Mouse (Mus musculus) hindbrain, embryonic 11.5 days (tissue): ENCODE data around the gene Fam222b. TPM values are rescaled to one million over a fixed set of nuclear protein-coding genes. Genes with fewer than 3 reads are reported as not detected.

Experiments
- ATAC-seq: fragments of 200-750 bp; cut with Nextera tagmentation; 2 replicates; pipeline ENCODE4 v1.8.0; 2017; ENCODE audit warnings: mild to moderate bottlenecking, moderate TSS enrichment, moderate library complexity; ENCODE audit not compliant: low FRiP score
- DNase-seq: peaks from one replicate; pipeline ENCODE4 v3.0.0-alpha.2; 2015; ENCODE audit warnings: low spot score
- H3K27ac ChIP-seq: fragments of 300-500 bp; sonication (generic); 2 replicates; pipeline ENCODE4 v1.5.1; 2014; ENCODE audit warnings: mild to moderate bottlenecking, low read depth, low read length
- H3K27me3 ChIP-seq: fragments of 300-500 bp; sonication (generic); 2 replicates; pipeline ENCODE4 v1.6.1; 2014; ENCODE audit warnings: mild to moderate bottlenecking, low read length, moderate library complexity, mixed read lengths; ENCODE audit not compliant: control insufficient read depth, insufficient read depth
- H3K36me3 ChIP-seq: fragments of 300-500 bp; sonication (generic); 2 replicates; pipeline ENCODE4 v1.6.1; 2014; ENCODE audit warnings: mild to moderate bottlenecking, low read length, moderate library complexity, mixed read lengths; ENCODE audit not compliant: control insufficient read depth, insufficient read depth
- H3K4me1 ChIP-seq: fragments of 300-500 bp; sonication (generic); replicated peaks from 2 replicates; pipeline ENCODE4 v1.6.1; 2014; ENCODE audit warnings: low read length, mixed read lengths; ENCODE audit not compliant: control insufficient read depth, insufficient read depth
- H3K4me2 ChIP-seq: fragments of 300-500 bp; sonication (generic); replicated peaks from 2 replicates; pipeline ENCODE4 v1.6.1; 2014; ENCODE audit warnings: mild to moderate bottlenecking, low read depth, low read length
- H3K4me3 ChIP-seq: fragments of 300-500 bp; sonication (generic); 2 replicates; pipeline ENCODE4 v1.5.1; 2014; ENCODE audit warnings: low read depth, low read length
- H3K9ac ChIP-seq: fragments of 300-500 bp; sonication (generic); 2 replicates; pipeline ENCODE4 v1.6.1; 2014; ENCODE audit warnings: low read depth, low read length
- H3K9me3 ChIP-seq: fragments of 300-500 bp; sonication (generic); 2 replicates; pipeline ENCODE4 v1.6.1; 2016; ENCODE audit warnings: low read length; ENCODE audit not compliant: control insufficient read depth
- WGBS: fragments of 180-500 bp; shearing (Covaris S2); extraction: QIAGEN DNeasy Blood & Tissue Kit; methylation state at CpG from one replicate; pipeline ENCODE4 v1.1.7; 2014; 5-methylcytosine and 5-hydroxymethylcytosine counted together
- polyA plus RNA-seq: library from polyadenylated mRNA; unstranded; fragments of >200 nt; fragmentation: Nextera tagmentation; extraction: Ambion mirVana; gene quantifications from 2 replicates; pipeline ENCODE4 v1.2.1, GENCODE M21; 2014

The Fam222b gene
- polyA plus RNA-seq, 1 experiment from 2014 or later: 24.4 TPM

- 5% methylated on average over 9 of the region's 10 CpGs for WGBS
- peak overlapping the region; percentile 91 for H3K4me2 ChIP-seq
- ATAC-seq (no peak; the same call in 1 of the 2 replicates), DNase-seq (no peak)
- H3K9ac ChIP-seq: peak overlapping the region; percentile 50; the same call in 1 of the 2 replicates
- H3K9me3 ChIP-seq: no peaks in the 10 kb centered on the region
- 0 out of 2 replicates have a peak overlapping the region, but pooled peaks have one; percentile 25 for H3K27ac ChIP-seq
- no peaks in the 10 kb centered on the region for H3K27me3 ChIP-seq
- H3K4me3 ChIP-seq: peak overlapping the region; percentile 53
- H3K4me1 ChIP-seq: peaks cover 22% of the 10 kb centered on the region
- H3K36me3 ChIP-seq: peaks cover 5% of the 10 kb centered on the region; the same call in 1 of the 2 replicates
Observed at GRCm38 (mm10) chr11:78175771-78176401, 81.4 kb downstream of the Fam222b start.

GRCm38 (mm10) chr11:78176402-78176862, 82.0 kb downstream of the Fam222b start, which contains the start of the genes Nek8 and Tlcd1:
Nek8 (minus strand) TSS chr11:78176675.
Tlcd1 (plus strand) TSS chr11:78176711.
- DNase-seq (peak; percentile 95), ATAC-seq (peak; percentile 62)
- no peaks in the 10 kb centered on the region for H3K27me3 ChIP-seq
- H3K9me3 ChIP-seq: no peaks in the 10 kb centered on the region
- under 1% methylated on average over 32 of the region's 32 CpGs for WGBS
- peak within 1 kb of the TSS; percentile 91 for H3K4me2 ChIP-seq
- 0 out of 2 replicates have a peak within 1 kb of the TSS, but pooled peaks have one; percentile 25 for H3K27ac ChIP-seq
- H3K4me3 ChIP-seq: peak within 1 kb of the TSS; percentile 53
- H3K4me1 ChIP-seq: peaks cover 22% of the 10 kb centered on the region
- H3K9ac ChIP-seq: peak within 1 kb of the TSS; percentile 50
- peaks cover 9% of the 10 kb centered on the region; the same call in 1 of the 2 replicates for H3K36me3 ChIP-seq

GRCm38 (mm10) chr11:78176905-78177331, 82.5 kb downstream of the Fam222b start:
- WGBS: 1% methylated on average over 23 of the region's 23 CpGs
- Histone ChIP-seq H3K27ac (no peak overlapping the region), H3K9me3 (no peaks in the 10 kb centered on the region), H3K9ac (peak overlapping the region; percentile 50), H3K4me2 (peak overlapping the region; percentile 91), H3K4me3 (peak overlapping the region; percentile 53), H3K4me1 (peaks cover 22% of the 10 kb centered on the region), H3K27me3 (no peaks in the 10 kb centered on the region), H3K36me3 (peaks cover 9% of the 10 kb centered on the region; the same call in 1 of the 2 replicates)
- no peak for ATAC-seq
- peak; percentile 43 for DNase-seq

GRCm38 (mm10) chr11:78177437-78177836, 83.0 kb downstream of the Fam222b start:
- Histone ChIP-seq H3K4me2 (peak overlapping the region; percentile 91), H3K36me3 (peaks cover 9% of the 10 kb centered on the region; the same call in 1 of the 2 replicates), H3K4me1 (peaks cover 22% of the 10 kb centered on the region), H3K27me3 (no peaks in the 10 kb centered on the region), H3K9me3 (no peaks in the 10 kb centered on the region), H3K4me3 (peak overlapping the region; percentile 53), H3K9ac (peak overlapping the region; percentile 50; the same call in 1 of the 2 replicates), H3K27ac (no peak overlapping the region)
- WGBS: under 1% methylated on average over 10 of the region's 10 CpGs
- no peak for DNase-seq
- ATAC-seq: peak; percentile 11; the same call in 1 of the 2 replicates

- 0% methylated on average over 59 of the region's 84 CpGs for WGBS
- Histone ChIP-seq H3K9ac (peak overlapping the region; percentile 68), H3K27ac (peak overlapping the region; percentile 91), H3K36me3 (peaks cover 9% of the 10 kb centered on the region; the same call in 1 of the 2 replicates), H3K9me3 (no peaks in the 10 kb centered on the region), H3K4me2 (peak overlapping the region; percentile 91), H3K27me3 (no peaks in the 10 kb centered on the region), H3K4me3 (peak overlapping the region; percentile 53), H3K4me1 (peaks cover 22% of the 10 kb centered on the region)
- ATAC-seq (peak; percentile 87), DNase-seq (peak; percentile 98)
Observed at GRCm38 (mm10) chr11:78177903-78178858, 83.7 kb downstream of the Fam222b start.

GRCm38 (mm10) chr11:78178859-78179437, 84.5 kb downstream of the Fam222b start:
- peaks cover 22% of the 10 kb centered on the region for H3K4me1 ChIP-seq
- DNase-seq: peak; percentile 60

GRCm38 (mm10) chr11:78179438-78179999, 85.1 kb downstream of the Fam222b start:
- Histone ChIP-seq H3K4me3 (peak overlapping the region; percentile 53; the same call in 1 of the 2 replicates), H3K27me3 (no peaks in the 10 kb centered on the region), H3K4me1 (peaks cover 22% of the 10 kb centered on the region), H3K27ac (0 out of 2 replicates have a peak overlapping the region, but pooled peaks have one; percentile 91), H3K36me3 (peaks cover 9% of the 10 kb centered on the region; the same call in 1 of the 2 replicates), H3K9ac (peak overlapping the region; percentile 68; the same call in 1 of the 2 replicates), H3K4me2 (peak overlapping the region; percentile 91), H3K9me3 (no peaks in the 10 kb centered on the region)
- ATAC-seq: no peak
- 33% methylated on average over 8 of the region's 8 CpGs for WGBS
- DNase-seq: no peak

More at GRCm38 (mm10) chr11:78178859-78179437, 84.5 kb downstream of the Fam222b start:
- peak overlapping the region; percentile 91 for H3K4me2 ChIP-seq
- peak overlapping the region; percentile 68 for H3K9ac ChIP-seq
- 2% methylated on average over 29 of the region's 29 CpGs for WGBS
- no peaks in the 10 kb centered on the region for H3K9me3 ChIP-seq
- peak; percentile 17; the same call in 1 of the 2 replicates for ATAC-seq
- H3K27ac ChIP-seq: peak overlapping the region; percentile 91
- H3K36me3 ChIP-seq: peaks cover 9% of the 10 kb centered on the region; the same call in 1 of the 2 replicates
- peak overlapping the region; percentile 53 for H3K4me3 ChIP-seq
- H3K27me3 ChIP-seq: no peaks in the 10 kb centered on the region
